Comparison of ENCODE assay signal across 26 mouse cellular contexts in genomic region chr12:117380836-117381235, GRCm38 (mm10).
A peak's percentile ranks its signal among the peaks of the same experiment; 100 is the strongest.
DNase-seq lines count a peak whose midpoint lies in the region; ATAC-seq and TF ChIP-seq lines count a peak whose summit lies in the region.
"Had no signal": no experiment of that assay in that cellular context is flagged by ENCODE, and none has a peak within 500 bp of the region (broad histone marks: within the 10 kb centered on the region; RNA-seq: fewer than 3 reads in every experiment).

No protein-coding gene starts in this region.

- no peak overlapping the region for H3K9ac ChIP-seq in forebrain, embryonic 14.5 days (ENCODE audit: low read length)
- no peak overlapping the region for H3K9ac ChIP-seq in forebrain, embryonic 15.5 days (replicated peaks)
- no peak overlapping the region for H3K9ac ChIP-seq in kidney, embryonic 16.5 days (replicated peaks; ENCODE audit: low read length)
- no peak overlapping the region for H3K9ac ChIP-seq in midbrain, postnatal 0 days (replicated peaks; ENCODE audit: low read length, poor library complexity, severe bottlenecking)
- H3K9ac ChIP-seq: embryonic facial prominence, embryonic 13.5 days; forebrain, embryonic 13.5 days; heart, embryonic 13.5 days; hindbrain, embryonic 12.5 days; hindbrain, embryonic 15.5 days; intestine, embryonic 15.5 days had no signal

- peak; percentile 53; the same call in 1 of the 2 replicates for ATAC-seq in forebrain, embryonic 14.5 days
- no peak for ATAC-seq in forebrain, embryonic 15.5 days (replicated peaks)
- ATAC-seq in kidney, embryonic 16.5 days (ENCODE audit: low FRiP score, low TSS enrichment): no peak
- no peak for ATAC-seq in midbrain, postnatal 0 days (ENCODE audit: low FRiP score)
- ATAC-seq: activated CD4-positive, CD25-positive, alpha-beta regulatory T cell, adult 4 months; CD4-positive, CD25-positive, alpha-beta regulatory T cell, adult 4 months; forebrain, embryonic 13.5 days; intestine, embryonic 15.5 days had no signal

- H3K36me3 ChIP-seq in forebrain, embryonic 14.5 days (ENCODE audit: control insufficient read depth, insufficient read depth, low read length): no peaks in the 10 kb centered on the region
- no peaks in the 10 kb centered on the region for H3K36me3 ChIP-seq in forebrain, embryonic 15.5 days
- H3K36me3 ChIP-seq in kidney, embryonic 16.5 days (ENCODE audit: insufficient read depth, low read length): no peaks in the 10 kb centered on the region
- H3K36me3 ChIP-seq in kidney, adult 2 months (ENCODE audit: control insufficient read depth, insufficient read depth, low read length): no peaks in the 10 kb centered on the region
- H3K36me3 ChIP-seq in limb, embryonic 10.5 days: no peaks in the 10 kb centered on the region
- no peaks in the 10 kb centered on the region for H3K36me3 ChIP-seq in midbrain, postnatal 0 days (ENCODE audit: insufficient read depth, low read length)
- H3K36me3 ChIP-seq: embryonic facial prominence, embryonic 13.5 days; heart, embryonic 10.5 days; heart, embryonic 13.5 days; hindbrain, embryonic 12.5 days; hindbrain, embryonic 15.5 days; intestine, embryonic 15.5 days had no signal

- no peak for TF ChIP-seq CTCF in kidney, adult 2 months (conservative IDR thresholded peaks at IDR 0.05; ENCODE audit: insufficient read depth, insufficient read length, low read depth, low read length)
- no peak for TF ChIP-seq CTCF in midbrain, postnatal 0 days (IDR thresholded peaks at IDR 0.05)

- TF ChIP-seq POLR2A in kidney, adult 2 months (IDR thresholded peaks at IDR 0.05; ENCODE audit: low read depth, low read length): no peak

- H3K9me3 ChIP-seq in forebrain, embryonic 14.5 days (replicated peaks; ENCODE audit: control insufficient read depth, low read length): no peaks in the 10 kb centered on the region
- H3K9me3 ChIP-seq in forebrain, embryonic 15.5 days: no peaks in the 10 kb centered on the region
- H3K9me3 ChIP-seq in kidney, embryonic 16.5 days (ENCODE audit: low read length): peaks cover 4% of the 10 kb centered on the region; the same call in 1 of the 2 replicates
- no peaks in the 10 kb centered on the region for H3K9me3 ChIP-seq in limb, embryonic 10.5 days (replicated peaks)
- H3K9me3 ChIP-seq in midbrain, postnatal 0 days (ENCODE audit: low read length): no peaks in the 10 kb centered on the region
- H3K9me3 ChIP-seq: embryonic facial prominence, embryonic 13.5 days; forebrain, embryonic 13.5 days; heart, embryonic 10.5 days; heart, embryonic 13.5 days; hindbrain, embryonic 12.5 days; hindbrain, embryonic 15.5 days; intestine, embryonic 15.5 days had no signal

- peak; percentile 74 for DNase-seq in forebrain, embryonic 14.5 days (ENCODE audit: low spot score)
- DNase-seq in kidney, adult 2 months: no peak
- peak; percentile 24 for DNase-seq in limb, embryonic 10.5 days (ENCODE audit: low spot score)
- DNase-seq in midbrain, postnatal 0 days (ENCODE audit: low spot score): no peak
- DNase-seq: adrenal gland, adult 8-10 months; adrenal gland, postnatal 25 days; cerebellum, adult 18-20 months; cerebellum, adult 9-10 months; cerebellum, postnatal 25 days; gastrocnemius, postnatal 10 days; gastrocnemius, postnatal 36 days; heart, adult 2 months; heart, postnatal 14 days; heart, postnatal 4 days; kidney, adult 11 months had no signal

- no peak overlapping the region for H3K27ac ChIP-seq in forebrain, embryonic 14.5 days (ENCODE audit: low read depth, low read length)
- H3K27ac ChIP-seq in forebrain, embryonic 15.5 days (replicated peaks): no peak overlapping the region
- H3K27ac ChIP-seq in kidney, embryonic 16.5 days (ENCODE audit: low read length): 0 out of 2 replicates have a peak overlapping the region, but pooled peaks have one; percentile 4
- no peak overlapping the region for H3K27ac ChIP-seq in kidney, adult 2 months (ENCODE audit: insufficient read depth, low read depth, low read length)
- no peak overlapping the region for H3K27ac ChIP-seq in limb, embryonic 10.5 days
- no peak overlapping the region for H3K27ac ChIP-seq in midbrain, postnatal 0 days (ENCODE audit: low read depth, low read length)
- H3K27ac ChIP-seq: embryonic facial prominence, embryonic 13.5 days; forebrain, embryonic 13.5 days; heart, adult 2 months; heart, embryonic 10.5 days; heart, embryonic 13.5 days; hindbrain, embryonic 12.5 days; hindbrain, embryonic 15.5 days; intestine, embryonic 15.5 days had no signal

- H3K4me1 ChIP-seq in forebrain, embryonic 14.5 days (ENCODE audit: control insufficient read depth, insufficient read depth, low read length): no peaks in the 10 kb centered on the region
- H3K4me1 ChIP-seq in forebrain, embryonic 15.5 days: no peaks in the 10 kb centered on the region
- peaks cover 21% of the 10 kb centered on the region for H3K4me1 ChIP-seq in kidney, embryonic 16.5 days (ENCODE audit: insufficient read depth, low read length)
- H3K4me1 ChIP-seq in kidney, adult 2 months (ENCODE audit: control insufficient read depth, insufficient read depth, low read length): no peaks in the 10 kb centered on the region
- H3K4me1 ChIP-seq in limb, embryonic 10.5 days: peaks cover 18% of the 10 kb centered on the region
- no peaks in the 10 kb centered on the region for H3K4me1 ChIP-seq in midbrain, postnatal 0 days (ENCODE audit: insufficient read depth, low read length)
- H3K4me1 ChIP-seq: embryonic facial prominence, embryonic 13.5 days; heart, embryonic 10.5 days; hindbrain, embryonic 12.5 days; hindbrain, embryonic 15.5 days; intestine, embryonic 15.5 days had no signal

- H3K4me2 ChIP-seq in forebrain, embryonic 14.5 days (ENCODE audit: low read length): no peak overlapping the region
- H3K4me2 ChIP-seq in forebrain, embryonic 15.5 days (replicated peaks): no peak overlapping the region
- no peak overlapping the region for H3K4me2 ChIP-seq in kidney, embryonic 16.5 days (replicated peaks; ENCODE audit: low read depth, low read length)
- no peak overlapping the region for H3K4me2 ChIP-seq in midbrain, postnatal 0 days (ENCODE audit: low read depth, low read length, poor library complexity, severe bottlenecking)
- H3K4me2 ChIP-seq: embryonic facial prominence, embryonic 13.5 days; forebrain, embryonic 13.5 days; heart, embryonic 13.5 days; hindbrain, embryonic 12.5 days; hindbrain, embryonic 15.5 days; intestine, embryonic 15.5 days had no signal

- H3K4me3 ChIP-seq in forebrain, embryonic 14.5 days (ENCODE audit: low read depth, low read length): no peak overlapping the region
- no peak overlapping the region for H3K4me3 ChIP-seq in forebrain, embryonic 15.5 days
- H3K4me3 ChIP-seq in kidney, embryonic 16.5 days (ENCODE audit: low read length): no peak overlapping the region
- H3K4me3 ChIP-seq in kidney, adult 2 months (ENCODE audit: insufficient read depth, low read depth, low read length): no peak overlapping the region
- no peak overlapping the region for H3K4me3 ChIP-seq in limb, embryonic 10.5 days
- H3K4me3 ChIP-seq in midbrain, postnatal 0 days (ENCODE audit: low read depth, low read length): no peak overlapping the region
- H3K4me3 ChIP-seq: embryonic facial prominence, embryonic 13.5 days; forebrain, embryonic 13.5 days; heart, adult 2 months; heart, embryonic 10.5 days; heart, embryonic 13.5 days; hindbrain, embryonic 12.5 days; hindbrain, embryonic 15.5 days; intestine, embryonic 15.5 days had no signal

- peaks cover 7% of the 10 kb centered on the region for H3K27me3 ChIP-seq in forebrain, embryonic 14.5 days (replicated peaks; ENCODE audit: control insufficient read depth, insufficient read depth, low read length)
- H3K27me3 ChIP-seq in forebrain, embryonic 15.5 days: peaks cover 22% of the 10 kb centered on the region
- H3K27me3 ChIP-seq in kidney, embryonic 16.5 days (ENCODE audit: insufficient read depth, low read length): 0 out of 2 replicates have a peak, but pooled peaks cover under 1% of the 10 kb centered on the region
- H3K27me3 ChIP-seq in kidney, adult 2 months (replicated peaks; ENCODE audit: control insufficient read depth, insufficient read depth, low read length): no peaks in the 10 kb centered on the region
- no peaks in the 10 kb centered on the region for H3K27me3 ChIP-seq in limb, embryonic 10.5 days (ENCODE audit: low read depth, poor library complexity, severe bottlenecking)
- no peaks in the 10 kb centered on the region for H3K27me3 ChIP-seq in midbrain, postnatal 0 days (ENCODE audit: insufficient read depth, low read length)
- H3K27me3 ChIP-seq: embryonic facial prominence, embryonic 13.5 days; heart, embryonic 13.5 days; hindbrain, embryonic 12.5 days; hindbrain, embryonic 15.5 days; intestine, embryonic 15.5 days had no signal

- WGBS in forebrain, embryonic 14.5 days: 18% methylated on average over 6 of the region's 6 CpGs
- WGBS in forebrain, embryonic 15.5 days: 33% methylated on average over 6 of the region's 6 CpGs
- 51% methylated on average over 6 of the region's 6 CpGs for WGBS in kidney, embryonic 16.5 days
- WGBS in kidney, adult 2 months: 64% methylated on average over 6 of the region's 6 CpGs
- 69% methylated on average over 6 of the region's 6 CpGs for WGBS in limb, embryonic 10.5 days
- WGBS in midbrain, postnatal 0 days: 72% methylated on average over 6 of the region's 6 CpGs

Comparison
In these comparisons a context has a peak if more than half of its experiments do, and no peak if none do; other contexts are left out.
1. DNase-seq: peak in forebrain, embryonic 14.5 days (single experiment) and limb, embryonic 10.5 days (single experiment); none in kidney, adult 2 months (single experiment) and midbrain, postnatal 0 days (single experiment).